Mouse (Mus musculus): ENCODE results near the gene Ppm1l. TPM values are rescaled to one million over a fixed set of nuclear protein-coding genes. Genes with fewer than 3 reads are reported as not detected.

Gene Ppm1l
- polyA plus RNA-seq, 1 experiment from 2014 or later: 4.8 TPM

GRCm38 (mm10) chr3:69502009-69502408 is 185.3 kb downstream of the Ppm1l start:
- Histone ChIP-seq H3K4me3 (replicated peaks) (no peak overlapping the region), H3K27ac (replicated peaks) (no peak overlapping the region), H3K4me2 (no peak overlapping the region), H3K4me1 (replicated peaks) (no peaks in the 10 kb centered on the region), H3K9me3 (replicated peaks) (no peaks in the 10 kb centered on the region), H3K9ac (no peak overlapping the region), H3K27me3 (no peaks in the 10 kb centered on the region), H3K36me3 (replicated peaks) (no peaks in the 10 kb centered on the region)
- ATAC-seq (ENCODE audit: insufficient read depth): no peak
- WGBS (ENCODE audit: insufficient replicate concordance): 39% methylated on average over 6 of the region's 6 CpGs

- Histone ChIP-seq H3K4me2 (no peak overlapping the region), H3K4me1 (replicated peaks) (no peaks in the 10 kb centered on the region), H3K27ac (replicated peaks) (no peak overlapping the region), H3K4me3 (replicated peaks) (no peak overlapping the region), H3K9me3 (replicated peaks) (no peaks in the 10 kb centered on the region), H3K9ac (no peak overlapping the region), H3K27me3 (no peaks in the 10 kb centered on the region), H3K36me3 (replicated peaks) (no peaks in the 10 kb centered on the region)
- WGBS (ENCODE audit: insufficient replicate concordance): 38% methylated on average over 4 of the region's 4 CpGs
- ATAC-seq (ENCODE audit: insufficient read depth): no peak
Measured at GRCm38 (mm10) chr3:69502527-69502926, 185.9 kb downstream of the Ppm1l start.

- Histone ChIP-seq H3K4me1 (replicated peaks) (no peaks in the 10 kb centered on the region), H3K27me3 (no peaks in the 10 kb centered on the region), H3K4me3 (replicated peaks) (no peak overlapping the region), H3K36me3 (replicated peaks) (no peaks in the 10 kb centered on the region), H3K27ac (replicated peaks) (no peak overlapping the region), H3K9ac (no peak overlapping the region), H3K4me2 (no peak overlapping the region), H3K9me3 (replicated peaks) (no peaks in the 10 kb centered on the region)
- 33% methylated on average over 7 of the region's 7 CpGs for WGBS (ENCODE audit: insufficient replicate concordance)
- no peak for ATAC-seq (ENCODE audit: insufficient read depth)
Measured at GRCm38 (mm10) chr3:69505090-69505489, 188.4 kb downstream of the Ppm1l start.

- H3K4me3 ChIP-seq (replicated peaks): no peak overlapping the region
- no peak overlapping the region for H3K9ac ChIP-seq
- no peaks in the 10 kb centered on the region for H3K4me1 ChIP-seq (replicated peaks)
- WGBS (ENCODE audit: insufficient replicate concordance): 81% methylated on average over 4 of the region's 4 CpGs
- no peak overlapping the region for H3K27ac ChIP-seq (replicated peaks)
- H3K27me3 ChIP-seq: no peaks in the 10 kb centered on the region
- no peaks in the 10 kb centered on the region for H3K36me3 ChIP-seq (replicated peaks)
- H3K4me2 ChIP-seq: no peak overlapping the region
- no peak for ATAC-seq (ENCODE audit: insufficient read depth)
- no peaks in the 10 kb centered on the region for H3K9me3 ChIP-seq (replicated peaks)
Measured at GRCm38 (mm10) chr3:69506352-69506751, 189.7 kb downstream of the Ppm1l start.

- Histone ChIP-seq H3K9ac (no peak overlapping the region), H3K4me2 (no peak overlapping the region), H3K27me3 (no peaks in the 10 kb centered on the region), H3K27ac (replicated peaks) (no peak overlapping the region), H3K36me3 (replicated peaks) (no peaks in the 10 kb centered on the region), H3K4me3 (replicated peaks) (no peak overlapping the region), H3K4me1 (replicated peaks) (no peaks in the 10 kb centered on the region), H3K9me3 (replicated peaks) (no peaks in the 10 kb centered on the region)
- WGBS (ENCODE audit: insufficient replicate concordance): 75% methylated on average over 3 of the region's 3 CpGs
- ATAC-seq (ENCODE audit: insufficient read depth): no peak
Measured at GRCm38 (mm10) chr3:69509411-69509952, 192.8 kb downstream of the Ppm1l start.

- Histone ChIP-seq H3K27me3 (no peaks in the 10 kb centered on the region), H3K4me3 (replicated peaks) (no peak overlapping the region), H3K27ac (replicated peaks) (no peak overlapping the region), H3K36me3 (replicated peaks) (no peaks in the 10 kb centered on the region), H3K9me3 (replicated peaks) (no peaks in the 10 kb centered on the region), H3K4me1 (replicated peaks) (no peaks in the 10 kb centered on the region), H3K9ac (no peak overlapping the region), H3K4me2 (no peak overlapping the region)
- no peak for ATAC-seq (ENCODE audit: insufficient read depth)
- 36% methylated on average over 7 of the region's 7 CpGs for WGBS (ENCODE audit: insufficient replicate concordance)
Measured at GRCm38 (mm10) chr3:69511881-69512280, 195.2 kb downstream of the Ppm1l start.

GRCm38 (mm10) chr3:69512402-69512801 is 195.7 kb downstream of the Ppm1l start:
- H3K27ac ChIP-seq (replicated peaks): no peak overlapping the region
- no peak overlapping the region for H3K4me3 ChIP-seq (replicated peaks)
- ATAC-seq (ENCODE audit: insufficient read depth): no peak
- no peak overlapping the region for H3K4me2 ChIP-seq
- H3K36me3 ChIP-seq (replicated peaks): no peaks in the 10 kb centered on the region
- H3K27me3 ChIP-seq: no peaks in the 10 kb centered on the region
- H3K9me3 ChIP-seq (replicated peaks): no peaks in the 10 kb centered on the region
- no peak overlapping the region for H3K9ac ChIP-seq
- no peaks in the 10 kb centered on the region for H3K4me1 ChIP-seq (replicated peaks)
- 47% methylated on average over 7 of the region's 7 CpGs for WGBS (ENCODE audit: insufficient replicate concordance)

GRCm38 (mm10) chr3:69515730-69516350 is 199.2 kb downstream of the Ppm1l start:
- Histone ChIP-seq H3K36me3 (replicated peaks) (no peaks in the 10 kb centered on the region), H3K9ac (no peak overlapping the region), H3K27me3 (no peaks in the 10 kb centered on the region), H3K27ac (replicated peaks) (no peak overlapping the region), H3K4me2 (no peak overlapping the region), H3K9me3 (replicated peaks) (no peaks in the 10 kb centered on the region), H3K4me1 (replicated peaks) (no peaks in the 10 kb centered on the region), H3K4me3 (replicated peaks) (no peak overlapping the region)
- 84% methylated on average over 13 of the region's 13 CpGs for WGBS (ENCODE audit: insufficient replicate concordance)
- no peak for ATAC-seq (ENCODE audit: insufficient read depth)

GRCm38 (mm10) chr3:69519188-69519587 is 202.5 kb downstream of the Ppm1l start:
- no peak overlapping the region for H3K9ac ChIP-seq
- H3K4me2 ChIP-seq: no peak overlapping the region
- H3K27ac ChIP-seq (replicated peaks): no peak overlapping the region
- no peaks in the 10 kb centered on the region for H3K4me1 ChIP-seq (replicated peaks)
- no peak overlapping the region for H3K4me3 ChIP-seq (replicated peaks)
- 79% methylated on average over 9 of the region's 9 CpGs for WGBS (ENCODE audit: insufficient replicate concordance)
- ATAC-seq (ENCODE audit: insufficient read depth): no peak
- no peaks in the 10 kb centered on the region for H3K27me3 ChIP-seq
- no peaks in the 10 kb centered on the region for H3K9me3 ChIP-seq (replicated peaks)
- no peaks in the 10 kb centered on the region for H3K36me3 ChIP-seq (replicated peaks)

- Histone ChIP-seq H3K27me3 (no peaks in the 10 kb centered on the region), H3K9ac (no peak overlapping the region), H3K4me3 (replicated peaks) (no peak overlapping the region), H3K27ac (replicated peaks) (no peak overlapping the region), H3K4me1 (replicated peaks) (0 out of 2 replicates have a peak, but pooled peaks cover 4% of the 10 kb centered on the region), H3K9me3 (replicated peaks) (no peaks in the 10 kb centered on the region), H3K36me3 (replicated peaks) (no peaks in the 10 kb centered on the region), H3K4me2 (no peak overlapping the region)
- ATAC-seq (ENCODE audit: insufficient read depth): no peak
- 84% methylated on average over 21 of the region's 21 CpGs for WGBS (ENCODE audit: insufficient replicate concordance)
Measured at GRCm38 (mm10) chr3:69519789-69520558, 203.3 kb downstream of the Ppm1l start.

- no peak for ATAC-seq (ENCODE audit: insufficient read depth)
- no peak overlapping the region for H3K4me2 ChIP-seq
Measured at GRCm38 (mm10) chr3:69522270-69522669, 205.6 kb downstream of the Ppm1l start.

More at GRCm38 (mm10) chr3:69522270-69522669, 205.6 kb downstream of the Ppm1l start:
- Histone ChIP-seq H3K36me3 (replicated peaks) (no peaks in the 10 kb centered on the region), H3K27me3 (no peaks in the 10 kb centered on the region), H3K27ac (replicated peaks) (no peak overlapping the region), H3K9me3 (replicated peaks) (no peaks in the 10 kb centered on the region), H3K4me1 (replicated peaks) (0 out of 2 replicates have a peak, but pooled peaks cover 4% of the 10 kb centered on the region), H3K4me3 (replicated peaks) (no peak overlapping the region), H3K9ac (no peak overlapping the region)
- 72% methylated on average over 3 of the region's 3 CpGs for WGBS (ENCODE audit: insufficient replicate concordance)

Measured in liver, embryonic 15.5 days (tissue).